Mouse (Mus musculus) ovary, postnatal 36 days (tissue): ENCODE measurements at regions not wholly inside any gene's neighbourhood (a gene's known extent, or its start where the extent isn't known, plus 50 kb on each side); places are given as distances from the start of the nearest gene placed in this dataset.

Source experiments
- DNase-seq: peaks from one replicate; pipeline ENCODE4 v3.0.0; 2022; ENCODE audit warnings: low spot score, mixed read lengths

- no peak for DNase-seq
Measured at GRCm38 (mm10) chr3:8004271-8004670, 1384.0 kb upstream of the 1700008P02Rik start.

- DNase-seq, result no peak
Measured at GRCm38 (mm10) chr3:8001027-8001426, 1380.8 kb upstream of the 1700008P02Rik start.

GRCm38 (mm10) chr3:7992322-7992721, 1372.1 kb upstream of the 1700008P02Rik start:
- DNase-seq, result no peak

- no peak for DNase-seq
Measured at GRCm38 (mm10) chr3:7973287-7973686, 1353.0 kb upstream of the 1700008P02Rik start.

DNA sequence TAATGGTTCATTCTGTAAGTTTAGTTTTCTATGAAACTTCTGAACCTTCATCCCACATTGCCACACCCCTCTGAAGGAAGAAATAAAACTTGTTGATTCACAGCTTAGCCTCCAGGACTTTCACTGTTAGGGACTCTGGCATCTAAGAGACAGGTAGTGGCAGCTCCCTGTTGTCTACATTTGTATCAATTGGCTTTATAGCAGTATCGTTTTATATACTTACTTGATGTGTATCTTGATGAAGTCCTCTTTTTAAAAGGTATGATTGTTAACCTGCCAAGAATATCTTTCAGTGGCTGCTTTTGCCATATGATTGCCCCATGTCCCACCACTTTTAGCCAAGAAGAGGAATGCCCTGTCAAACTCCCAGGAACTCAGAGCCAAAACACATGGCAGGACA, 1333.7 kb upstream of the 1700008P02Rik start:
- no peak for DNase-seq

- no peak for DNase-seq
Measured at GRCm38 (mm10) chr3:7943646-7944381, 1323.6 kb upstream of the 1700008P02Rik start.
